Mouse (Mus musculus) intestine, embryonic 16.5 days (tissue): Measurements from ENCODE around the gene Atg7. TPM values are rescaled to one million over a fixed set of nuclear protein-coding genes. Genes with fewer than 3 reads are reported as not detected.

Source experiments
- ATAC-seq: fragments of 200-750 bp; cut with Nextera tagmentation; 2 replicates; pipeline ENCODE4 v1.8.0; 2017; ENCODE audit warnings: moderate TSS enrichment, moderate library complexity
- H3K27ac ChIP-seq: fragments of 300-500 bp; sonication (generic); 2 replicates; pipeline ENCODE4 v1.5.1; 2014; ENCODE audit warnings: mild to moderate bottlenecking, low read length
- H3K27me3 ChIP-seq: fragments of 300-500 bp; sonication (generic); replicated peaks from 2 replicates; pipeline ENCODE4 v1.6.1; 2014; ENCODE audit warnings: low read length, control low read depth, mixed read lengths; ENCODE audit not compliant: control insufficient read depth, insufficient read depth
- H3K36me3 ChIP-seq: fragments of 300-500 bp; sonication (generic); 2 replicates; pipeline ENCODE4 v1.6.1; 2014; ENCODE audit warnings: low read length, control low read depth; ENCODE audit not compliant: control insufficient read depth, insufficient read depth
- H3K4me1 ChIP-seq: fragments of 300-500 bp; sonication (generic); 2 replicates; pipeline ENCODE4 v1.6.1; 2014; ENCODE audit warnings: low read length, control low read depth, mixed read lengths; ENCODE audit not compliant: control insufficient read depth, insufficient read depth
- H3K4me2 ChIP-seq: fragments of 300-500 bp; sonication (generic); 2 replicates; pipeline ENCODE4 v1.6.1; 2014; ENCODE audit warnings: low read depth, low read length, control low read depth
- H3K4me3 ChIP-seq: fragments of 300-500 bp; sonication (generic); 2 replicates; pipeline ENCODE4 v1.5.1; 2014; ENCODE audit warnings: mild to moderate bottlenecking, low read length
- H3K9ac ChIP-seq: fragments of 300-500 bp; sonication (generic); 2 replicates; pipeline ENCODE4 v1.6.1; 2014; ENCODE audit warnings: low read depth, low read length
- H3K9me3 ChIP-seq: fragments of 300-500 bp; sonication (generic); 2 replicates; pipeline ENCODE4 v1.6.1; 2016; ENCODE audit warnings: low read length, control low read depth; ENCODE audit not compliant: control insufficient read depth
- WGBS: fragments of 180-500 bp; shearing (Covaris S2); extraction: QIAGEN DNeasy Blood & Tissue Kit; methylation state at CpG from one replicate; pipeline ENCODE4 v1.1.7; 2014; 5-methylcytosine and 5-hydroxymethylcytosine counted together
- polyA plus RNA-seq: library from polyadenylated mRNA; unstranded; fragments of >200 nt; fragmentation: Nextera tagmentation; extraction: Ambion mirVana; gene quantifications from 2 replicates; pipeline ENCODE4 v1.2.1, GENCODE M21; 2015

Gene Atg7
- polyA plus RNA-seq, 1 experiment from 2014 or later: 25.5 TPM

- H3K9ac ChIP-seq: no peak overlapping the region
- H3K4me1 ChIP-seq: peaks cover 18% of the 10 kb centered on the region
- no peaks in the 10 kb centered on the region for H3K9me3 ChIP-seq
- no peak overlapping the region for H3K27ac ChIP-seq
- H3K4me3 ChIP-seq: no peak overlapping the region
- H3K36me3 ChIP-seq: no peaks in the 10 kb centered on the region
- ATAC-seq: 0 out of 2 replicates have a peak, but pooled peaks have one; percentile 16
- H3K27me3 ChIP-seq: no peaks in the 10 kb centered on the region
- no peak overlapping the region for H3K4me2 ChIP-seq
- 92% methylated on average over 3 of the region's 3 CpGs for WGBS
These were observed 188.9 kb downstream of the Atg7 start for GRCm38 (mm10) chr6:114831807-114832206.

DNA sequence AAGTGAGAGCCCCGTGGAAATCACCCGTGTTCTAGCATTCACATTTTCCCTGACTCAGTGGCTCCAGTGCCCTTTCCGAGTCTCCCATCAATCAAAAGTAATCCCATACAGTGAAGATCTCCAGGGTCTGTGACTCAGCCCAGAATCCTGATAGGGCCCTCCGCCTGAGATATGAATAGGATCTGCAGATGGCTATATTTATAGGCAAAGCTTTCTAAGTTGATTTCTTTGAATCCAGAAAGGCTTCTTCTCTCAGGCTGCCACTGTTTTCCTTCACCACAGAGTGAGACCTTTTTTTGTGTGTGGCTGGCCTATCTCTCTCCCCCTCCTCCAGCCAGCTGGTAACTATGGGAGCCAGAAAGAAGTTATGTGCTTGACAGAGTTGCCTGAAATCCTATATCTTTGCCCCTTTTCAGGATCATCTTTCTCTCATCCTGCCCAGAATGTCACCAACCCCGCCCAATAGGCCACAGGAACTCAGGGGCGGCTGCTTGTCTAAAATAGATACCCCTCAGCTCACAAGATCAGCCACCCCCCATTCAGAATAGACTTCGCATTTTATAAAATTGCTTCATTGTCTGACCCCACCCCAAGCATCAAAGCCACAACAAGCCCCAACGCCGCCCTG lies 190.3 kb downstream of the Atg7 start:
- Histone ChIP-seq H3K4me2 (no peak overlapping the region), H3K4me1 (peaks cover 18% of the 10 kb centered on the region), H3K36me3 (no peaks in the 10 kb centered on the region), H3K4me3 (no peak overlapping the region), H3K9ac (no peak overlapping the region), H3K9me3 (no peaks in the 10 kb centered on the region), H3K27me3 (no peaks in the 10 kb centered on the region), H3K27ac (no peak overlapping the region)
- 64% methylated on average over 9 of the region's 9 CpGs for WGBS
- ATAC-seq: no peak

GRCm38 (mm10) chr6:114833791-114834346 lies 191.0 kb downstream of the Atg7 start:
- peaks cover 18% of the 10 kb centered on the region for H3K4me1 ChIP-seq
- no peak overlapping the region for H3K4me2 ChIP-seq
- no peaks in the 10 kb centered on the region for H3K27me3 ChIP-seq
- ATAC-seq: no peak
- H3K9me3 ChIP-seq: no peaks in the 10 kb centered on the region
- H3K36me3 ChIP-seq: no peaks in the 10 kb centered on the region
- 43% methylated on average over 4 of the region's 4 CpGs for WGBS
- no peak overlapping the region for H3K4me3 ChIP-seq
- H3K27ac ChIP-seq: no peak overlapping the region
- H3K9ac ChIP-seq: no peak overlapping the region

- peaks cover 31% of the 10 kb centered on the region for H3K4me1 ChIP-seq
- no peaks in the 10 kb centered on the region for H3K36me3 ChIP-seq
- no peaks in the 10 kb centered on the region for H3K9me3 ChIP-seq
- no peak for ATAC-seq
- H3K4me3 ChIP-seq: no peak overlapping the region
- no peak overlapping the region for H3K9ac ChIP-seq
- no peak overlapping the region for H3K4me2 ChIP-seq
- no peaks in the 10 kb centered on the region for H3K27me3 ChIP-seq
- no peak overlapping the region for H3K27ac ChIP-seq
- WGBS: 81% methylated on average over 7 of the region's 7 CpGs
These were observed 192.4 kb downstream of the Atg7 start for GRCm38 (mm10) chr6:114835344-114835743.

GRCm38 (mm10) chr6:114835752-114836151 lies 192.9 kb downstream of the Atg7 start:
- Histone ChIP-seq H3K36me3 (no peaks in the 10 kb centered on the region), H3K4me1 (peaks cover 34% of the 10 kb centered on the region), H3K4me2 (no peak overlapping the region), H3K27ac (no peak overlapping the region), H3K9me3 (no peaks in the 10 kb centered on the region), H3K4me3 (no peak overlapping the region), H3K9ac (no peak overlapping the region), H3K27me3 (no peaks in the 10 kb centered on the region)
- 83% methylated on average over 1 of the region's 1 CpGs for WGBS
- ATAC-seq: no peak

DNA sequence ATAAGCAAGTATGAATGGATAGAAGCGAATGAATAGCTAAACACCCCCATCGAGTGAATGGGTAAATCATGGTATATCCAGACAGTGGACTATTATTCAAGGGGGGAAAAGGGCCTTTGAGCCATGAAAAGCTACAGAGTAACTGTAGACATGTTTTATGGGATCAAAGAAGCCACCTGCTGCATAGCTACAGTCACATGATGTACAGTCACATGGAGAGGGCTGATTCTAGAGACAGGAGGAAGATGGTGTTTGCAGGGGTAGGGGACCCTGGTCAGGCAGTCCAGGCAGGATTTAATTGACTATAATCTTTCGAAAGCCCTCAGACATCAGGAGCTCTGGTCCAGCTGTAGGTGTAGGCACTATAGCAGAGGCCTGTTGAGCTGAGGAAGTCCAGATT lies 193.5 kb downstream of the Atg7 start:
- no peak for ATAC-seq
- Histone ChIP-seq H3K27ac (no peak overlapping the region), H3K4me1 (peaks cover 36% of the 10 kb centered on the region), H3K9me3 (no peaks in the 10 kb centered on the region), H3K36me3 (no peaks in the 10 kb centered on the region), H3K4me2 (no peak overlapping the region), H3K4me3 (no peak overlapping the region), H3K9ac (no peak overlapping the region), H3K27me3 (no peaks in the 10 kb centered on the region)
- 78% methylated on average over 3 of the region's 3 CpGs for WGBS

DNA sequence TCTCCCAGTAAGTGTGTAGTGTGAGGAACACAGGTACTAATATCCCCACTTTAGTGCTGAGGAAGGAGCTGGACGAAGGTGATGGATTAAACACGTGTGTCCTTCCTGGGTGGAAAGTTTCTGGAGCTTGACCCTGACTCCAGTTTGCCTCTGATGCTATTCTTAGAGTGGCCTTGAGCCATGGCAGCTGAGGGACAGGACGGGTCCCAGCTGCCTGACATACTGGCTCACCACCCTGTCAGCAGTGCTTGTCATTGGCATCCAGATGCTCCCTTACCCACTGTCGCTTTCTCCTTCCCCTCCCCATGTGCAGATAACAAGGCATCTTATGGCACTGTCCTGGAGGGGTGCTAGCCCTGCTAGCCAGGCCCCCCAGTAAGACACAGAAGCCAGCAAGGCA lies 196.0 kb downstream of the Atg7 start:
- no peaks in the 10 kb centered on the region for H3K36me3 ChIP-seq
- H3K27ac ChIP-seq: no peak overlapping the region
- H3K4me3 ChIP-seq: no peak overlapping the region
- no peak for ATAC-seq
- no peak overlapping the region for H3K9ac ChIP-seq
- H3K4me2 ChIP-seq: no peak overlapping the region
- H3K4me1 ChIP-seq: peaks cover 25% of the 10 kb centered on the region
- H3K9me3 ChIP-seq: no peaks in the 10 kb centered on the region
- 84% methylated on average over 4 of the region's 4 CpGs for WGBS
- no peaks in the 10 kb centered on the region for H3K27me3 ChIP-seq

GRCm38 (mm10) chr6:114840012-114840411 lies 197.1 kb downstream of the Atg7 start:
- Histone ChIP-seq H3K27me3 (no peaks in the 10 kb centered on the region), H3K4me1 (peaks cover 21% of the 10 kb centered on the region), H3K4me3 (no peak overlapping the region), H3K36me3 (no peaks in the 10 kb centered on the region), H3K4me2 (no peak overlapping the region), H3K9ac (no peak overlapping the region), H3K9me3 (no peaks in the 10 kb centered on the region), H3K27ac (no peak overlapping the region)
- peak; percentile 55 for ATAC-seq
- WGBS: 80% methylated on average over 7 of the region's 7 CpGs

DNA sequence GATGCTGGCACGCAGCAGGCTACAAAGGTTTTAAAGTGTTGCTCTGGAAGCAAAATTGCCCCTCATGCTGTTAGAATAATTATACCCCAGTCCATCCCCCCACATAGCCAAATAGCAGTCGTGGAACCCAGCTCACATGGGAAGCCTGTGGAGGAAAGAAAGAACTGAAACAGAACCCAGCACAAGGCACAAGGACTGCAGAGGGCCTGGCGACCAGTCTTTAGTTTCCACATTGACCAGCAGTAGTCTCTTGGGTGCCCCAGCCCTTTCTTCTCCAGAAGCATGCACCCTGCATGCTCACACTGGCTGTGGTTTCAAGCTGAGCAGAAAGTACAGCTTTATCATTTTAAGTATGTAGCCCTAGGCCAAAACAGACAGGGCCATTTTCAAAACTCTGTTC lies 199.2 kb downstream of the Atg7 start:
- Histone ChIP-seq H3K27ac (no peak overlapping the region), H3K4me3 (no peak overlapping the region), H3K4me2 (no peak overlapping the region), H3K4me1 (peaks cover 21% of the 10 kb centered on the region), H3K9me3 (no peaks in the 10 kb centered on the region), H3K27me3 (no peaks in the 10 kb centered on the region), H3K36me3 (no peaks in the 10 kb centered on the region), H3K9ac (no peak overlapping the region)
- no peak for ATAC-seq
- 54% methylated on average over 3 of the region's 3 CpGs for WGBS

GRCm38 (mm10) chr6:114842863-114843262 lies 200.0 kb downstream of the Atg7 start:
- Histone ChIP-seq H3K4me1 (peaks cover 21% of the 10 kb centered on the region), H3K4me3 (no peak overlapping the region), H3K9me3 (no peaks in the 10 kb centered on the region), H3K36me3 (no peaks in the 10 kb centered on the region), H3K27me3 (no peaks in the 10 kb centered on the region), H3K4me2 (no peak overlapping the region), H3K27ac (no peak overlapping the region), H3K9ac (no peak overlapping the region)
- 88% methylated on average over 2 of the region's 2 CpGs for WGBS
- ATAC-seq: no peak
